Mouse (Mus musculus) limb, embryonic 13.5 days (tissue): Measurements from ENCODE around the gene Fndc3b. TPM values are rescaled to one million over a fixed set of nuclear protein-coding genes. Genes with fewer than 3 reads are reported as not detected.

ENCODE experiments used
- ATAC-seq: fragments of 200-750 bp; cut with Nextera tagmentation; 2 replicates; pipeline ENCODE4 v1.8.0; 2017; ENCODE audit warnings: low read depth, moderate number of reproducible peaks, moderate TSS enrichment; ENCODE audit not compliant: low FRiP score
- H3K27ac ChIP-seq: fragments of 300-500 bp; sonication (generic); 2 replicates; pipeline ENCODE4 v1.5.1; 2015; ENCODE audit warnings: inconsistent platforms, mild to moderate bottlenecking, moderate library complexity
- H3K27me3 ChIP-seq: fragments of 300-500 bp; sonication (generic); 2 replicates; pipeline ENCODE4 v1.6.1; 2015; ENCODE audit warnings: mild to moderate bottlenecking, inconsistent platforms
- H3K36me3 ChIP-seq: fragments of 300-500 bp; sonication (generic); 2 replicates; pipeline ENCODE4 v1.6.1; 2015; ENCODE audit warnings: inconsistent platforms, mild to moderate bottlenecking, moderate library complexity
- H3K4me1 ChIP-seq: fragments of 300-500 bp; sonication (generic); 2 replicates; pipeline ENCODE4 v1.6.1; 2015; ENCODE audit warnings: inconsistent platforms
- H3K4me2 ChIP-seq: fragments of 300-500 bp; sonication (generic); replicated peaks from 2 replicates; pipeline ENCODE4 v1.6.1; 2015; ENCODE audit warnings: inconsistent platforms, mild to moderate bottlenecking, moderate library complexity
- H3K4me3 ChIP-seq: fragments of 300-500 bp; sonication (generic); 2 replicates; pipeline ENCODE4 v1.5.1; 2015; ENCODE audit warnings: moderate library complexity, mild to moderate bottlenecking, inconsistent platforms
- H3K9ac ChIP-seq: fragments of 300-500 bp; sonication (generic); 2 replicates; pipeline ENCODE4 v1.6.1; 2015; ENCODE audit warnings: mild to moderate bottlenecking, inconsistent platforms
- H3K9me3 ChIP-seq: fragments of 300-500 bp; sonication (generic); 2 replicates; pipeline ENCODE4 v1.6.1; 2016; ENCODE audit warnings: inconsistent platforms
- WGBS: fragments of 180-500 bp; shearing (Covaris S2); methylation state at CpG from one replicate; pipeline ENCODE4 v1.1.7; 2015; 5-methylcytosine and 5-hydroxymethylcytosine counted together
- polyA plus RNA-seq: library from polyadenylated mRNA; unstranded; fragments of >200 nt; fragmentation: Nextera tagmentation; extraction: Ambion mirVana; gene quantifications from 2 replicates; pipeline ENCODE4 v1.2.1, GENCODE M21; 2015

Fndc3b gene
- polyA plus RNA-seq, 1 experiment from 2014 or later = 31.4 TPM

- Histone ChIP-seq H3K4me3 (no peak overlapping the region), H3K9ac (no peak overlapping the region), H3K27ac (no peak overlapping the region), H3K36me3 (peaks cover 14% of the 10 kb centered on the region), H3K27me3 (no peaks in the 10 kb centered on the region), H3K4me2 (no peak overlapping the region), H3K4me1 (peaks cover 42% of the 10 kb centered on the region), H3K9me3 (no peaks in the 10 kb centered on the region)
- ATAC-seq = peak; percentile 37; the same call in 1 of the 2 replicates
- WGBS = 78% methylated on average over 12 of the region's 12 CpGs
These were observed 187.8 kb downstream of the Fndc3b start for GRCm38 (mm10) chr3:27523176-27523936.

GRCm38 (mm10) chr3:27520391-27520790, 190.7 kb downstream of the Fndc3b start:
- Histone ChIP-seq H3K27me3 (no peaks in the 10 kb centered on the region), H3K4me1 (peaks cover 48% of the 10 kb centered on the region), H3K36me3 (peaks cover 8% of the 10 kb centered on the region; the same call in 1 of the 2 replicates), H3K9ac (no peak overlapping the region), H3K4me3 (no peak overlapping the region), H3K9me3 (no peaks in the 10 kb centered on the region), H3K4me2 (no peak overlapping the region), H3K27ac (no peak overlapping the region)
- 27% methylated on average over 6 of the region's 6 CpGs for WGBS
- no peak for ATAC-seq

GRCm38 (mm10) chr3:27519481-27519880, 191.6 kb downstream of the Fndc3b start:
- H3K4me3 ChIP-seq = no peak overlapping the region
- H3K27me3 ChIP-seq = no peaks in the 10 kb centered on the region
- H3K36me3 ChIP-seq = peaks cover 8% of the 10 kb centered on the region; the same call in 1 of the 2 replicates
- no peak for ATAC-seq
- no peak overlapping the region for H3K4me2 ChIP-seq
- no peaks in the 10 kb centered on the region for H3K9me3 ChIP-seq
- no peak overlapping the region for H3K27ac ChIP-seq
- WGBS = 87% methylated on average over 6 of the region's 6 CpGs
- H3K9ac ChIP-seq = no peak overlapping the region
- peaks cover 42% of the 10 kb centered on the region for H3K4me1 ChIP-seq

- no peaks in the 10 kb centered on the region for H3K27me3 ChIP-seq
- H3K36me3 ChIP-seq = peaks cover 8% of the 10 kb centered on the region; the same call in 1 of the 2 replicates
- no peak for ATAC-seq
- H3K4me1 ChIP-seq = peaks cover 38% of the 10 kb centered on the region
- H3K4me2 ChIP-seq = no peak overlapping the region
- H3K27ac ChIP-seq = no peak overlapping the region
- 84% methylated on average over 9 of the region's 9 CpGs for WGBS
- H3K4me3 ChIP-seq = no peak overlapping the region
- no peaks in the 10 kb centered on the region for H3K9me3 ChIP-seq
- H3K9ac ChIP-seq = no peak overlapping the region
These were observed 192.2 kb downstream of the Fndc3b start for GRCm38 (mm10) chr3:27518935-27519334.

DNA sequence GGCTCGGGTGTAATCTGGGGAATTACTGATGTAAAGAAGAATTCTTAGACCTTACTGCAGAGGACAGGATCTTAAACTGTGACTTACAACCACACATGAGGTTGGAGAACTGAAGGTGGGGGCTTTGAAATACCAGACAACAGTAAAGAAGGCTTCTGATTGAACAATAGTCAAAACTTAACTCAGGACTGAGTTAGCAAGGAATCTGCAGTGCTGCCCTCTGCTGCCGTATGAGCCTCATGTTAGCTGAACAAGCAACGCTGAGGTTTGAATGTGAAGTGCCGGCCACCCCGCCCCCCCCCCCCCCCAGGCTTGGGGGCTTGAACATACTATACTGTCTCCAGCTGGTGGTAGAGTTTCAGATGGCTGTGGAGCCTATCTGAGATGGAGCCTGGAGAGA, 194.6 kb downstream of the Fndc3b start:
- no peak for ATAC-seq
- WGBS = 51% methylated on average over 5 of the region's 5 CpGs
- Histone ChIP-seq H3K4me1 (peaks cover 31% of the 10 kb centered on the region), H3K4me3 (no peak overlapping the region), H3K4me2 (no peak overlapping the region), H3K9me3 (no peaks in the 10 kb centered on the region), H3K27ac (no peak overlapping the region), H3K9ac (no peak overlapping the region), H3K36me3 (peaks cover 12% of the 10 kb centered on the region; the same call in 1 of the 2 replicates), H3K27me3 (no peaks in the 10 kb centered on the region)

GRCm38 (mm10) chr3:27511765-27512164, 199.3 kb downstream of the Fndc3b start:
- 73% methylated on average over 10 of the region's 10 CpGs for WGBS

GRCm38 (mm10) chr3:27506886-27507285, 204.2 kb downstream of the Fndc3b start:
- Histone ChIP-seq H3K27me3 (no peaks in the 10 kb centered on the region), H3K36me3 (peaks cover 54% of the 10 kb centered on the region), H3K4me2 (no peak overlapping the region), H3K4me3 (no peak overlapping the region), H3K9me3 (no peaks in the 10 kb centered on the region), H3K4me1 (peaks cover 2% of the 10 kb centered on the region; the same call in 1 of the 2 replicates), H3K9ac (no peak overlapping the region), H3K27ac (no peak overlapping the region)
- ATAC-seq = no peak
- 88% methylated on average over 3 of the region's 3 CpGs for WGBS

More at GRCm38 (mm10) chr3:27511765-27512164, 199.3 kb downstream of the Fndc3b start:
- Histone ChIP-seq H3K27me3 (no peaks in the 10 kb centered on the region), H3K9ac (no peak overlapping the region), H3K4me2 (no peak overlapping the region), H3K4me3 (no peak overlapping the region), H3K4me1 (peaks cover 7% of the 10 kb centered on the region; the same call in 1 of the 2 replicates), H3K9me3 (no peaks in the 10 kb centered on the region), H3K36me3 (peaks cover 25% of the 10 kb centered on the region), H3K27ac (no peak overlapping the region)
- ATAC-seq = no peak

DNA sequence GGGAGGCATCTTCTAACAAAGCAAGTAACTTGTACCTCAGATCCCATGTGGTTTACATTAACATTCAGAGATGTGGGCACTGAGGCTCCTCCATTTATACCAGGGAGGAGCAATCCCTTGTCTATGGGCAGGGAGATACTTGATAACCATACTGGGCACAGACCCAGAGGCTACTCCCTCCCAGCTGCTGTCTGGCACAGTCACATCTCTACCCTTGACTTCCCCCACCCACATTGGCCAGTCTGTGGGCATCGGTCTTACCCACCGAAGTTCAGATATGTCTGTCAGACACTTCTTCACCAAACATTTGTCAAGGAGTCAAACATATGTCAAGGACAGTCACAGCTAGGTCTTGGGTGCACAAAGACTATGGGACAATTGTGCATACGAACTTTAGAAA, 205.5 kb downstream of the Fndc3b start:
- ATAC-seq = no peak
- WGBS = 91% methylated on average over 3 of the region's 3 CpGs
- Histone ChIP-seq H3K27me3 (no peaks in the 10 kb centered on the region), H3K4me3 (no peak overlapping the region), H3K36me3 (peaks cover 65% of the 10 kb centered on the region), H3K4me2 (no peak overlapping the region), H3K9me3 (no peaks in the 10 kb centered on the region), H3K27ac (no peak overlapping the region), H3K4me1 (no peaks in the 10 kb centered on the region), H3K9ac (no peak overlapping the region)

DNA sequence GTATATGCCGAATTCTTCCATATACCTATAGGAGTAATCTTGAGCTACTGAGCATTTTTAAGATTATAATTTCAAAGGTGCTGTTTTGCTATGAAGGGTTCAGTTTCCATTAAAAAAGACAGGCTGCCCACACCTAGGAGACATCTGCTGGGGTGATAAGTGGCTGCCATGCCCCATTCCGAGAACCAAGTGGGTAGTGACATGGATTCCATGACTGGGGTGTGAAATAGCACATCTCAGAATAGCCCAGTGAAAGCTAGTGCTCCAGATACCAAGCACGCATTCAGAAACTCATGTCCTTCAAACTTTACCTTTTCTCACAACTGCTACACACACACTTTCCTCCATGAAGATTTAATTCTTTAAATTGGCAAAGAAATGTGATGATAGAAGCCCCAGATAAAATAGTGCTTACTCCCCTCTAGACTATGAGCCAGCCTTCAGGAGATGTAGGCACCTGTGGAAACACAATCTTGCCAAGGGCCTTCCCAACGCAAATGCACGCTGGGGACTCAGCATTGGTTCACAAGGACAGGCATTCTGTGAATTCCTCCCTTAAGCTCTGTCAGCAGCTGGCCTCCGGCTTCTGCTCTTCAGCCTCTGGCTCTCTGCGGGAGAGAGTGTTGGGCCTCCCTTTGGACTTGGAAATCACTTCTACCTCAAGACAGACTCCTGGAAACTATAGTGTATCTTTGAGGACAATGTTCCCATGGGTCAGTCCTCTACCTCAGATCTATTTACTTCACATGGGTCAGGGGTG, 207.6 kb downstream of the Fndc3b start:
- peaks cover 79% of the 10 kb centered on the region for H3K36me3 ChIP-seq
- H3K9ac ChIP-seq = no peak overlapping the region
- no peak overlapping the region for H3K27ac ChIP-seq
- no peaks in the 10 kb centered on the region for H3K4me1 ChIP-seq
- H3K4me2 ChIP-seq = no peak overlapping the region
- ATAC-seq = 0 out of 2 replicates have a peak, but pooled peaks have one; percentile 51
- 0 out of 2 replicates have a peak, but pooled peaks cover 3% of the 10 kb centered on the region for H3K9me3 ChIP-seq
- no peaks in the 10 kb centered on the region for H3K27me3 ChIP-seq
- H3K4me3 ChIP-seq = no peak overlapping the region
- whole genome bisulfite sequencing = 88% methylated on average over 7 of the region's 7 CpGs

- H3K27me3 ChIP-seq = no peaks in the 10 kb centered on the region
- H3K4me1 ChIP-seq = no peaks in the 10 kb centered on the region
- ATAC-seq = no peak
- H3K27ac ChIP-seq = no peak overlapping the region
- no peak overlapping the region for H3K4me3 ChIP-seq
- H3K9me3 ChIP-seq = 0 out of 2 replicates have a peak, but pooled peaks cover 3% of the 10 kb centered on the region
- H3K9ac ChIP-seq = no peak overlapping the region
- H3K36me3 ChIP-seq = peaks cover 73% of the 10 kb centered on the region
- no peak overlapping the region for H3K4me2 ChIP-seq
- WGBS = 85% methylated on average over 14 of the region's 14 CpGs
These were observed 215.6 kb downstream of the Fndc3b start for GRCm38 (mm10) chr3:27495296-27496073.

- H3K4me3 ChIP-seq = no peak overlapping the region
- H3K27me3 ChIP-seq = no peaks in the 10 kb centered on the region
- H3K27ac ChIP-seq = no peak overlapping the region
- 85% methylated on average over 6 of the region's 6 CpGs for WGBS
- H3K4me2 ChIP-seq = no peak overlapping the region
- ATAC-seq = no peak
- 0 out of 2 replicates have a peak, but pooled peaks cover under 1% of the 10 kb centered on the region for H3K9me3 ChIP-seq
- no peaks in the 10 kb centered on the region for H3K4me1 ChIP-seq
- H3K9ac ChIP-seq = no peak overlapping the region
- peaks cover 71% of the 10 kb centered on the region for H3K36me3 ChIP-seq
These were observed 216.4 kb downstream of the Fndc3b start for GRCm38 (mm10) chr3:27494698-27495097.
